Mouse (Mus musculus) mouse embryonic stem cell (cell line): ENCODE data around the gene Olfr6.
"Not testable (repeated sequence)": the region's sequence is repeated elsewhere in the genome, so short reads cannot be mapped to it uniquely, and the experiment has no call there.

Experiments
- in situ Hi-C, 2 experiments: fragments of 300-500 bp; cut with MboI; formaldehyde crosslinking; loops; 1 replicate in 1 of 2; 3 replicates in 1 of 2; pipeline ENCODE4 v1.14.3; 2019 to 2020; ENCODE audit warnings: low sequenced_read_pairs in 2 of 2, low pct_unique_long_range_greater_than_20kb in 1 of 2, mixed read lengths in 1 of 2; ENCODE audit not compliant: unreplicated experiment in 1 of 2

Gene Olfr6

DNA sequence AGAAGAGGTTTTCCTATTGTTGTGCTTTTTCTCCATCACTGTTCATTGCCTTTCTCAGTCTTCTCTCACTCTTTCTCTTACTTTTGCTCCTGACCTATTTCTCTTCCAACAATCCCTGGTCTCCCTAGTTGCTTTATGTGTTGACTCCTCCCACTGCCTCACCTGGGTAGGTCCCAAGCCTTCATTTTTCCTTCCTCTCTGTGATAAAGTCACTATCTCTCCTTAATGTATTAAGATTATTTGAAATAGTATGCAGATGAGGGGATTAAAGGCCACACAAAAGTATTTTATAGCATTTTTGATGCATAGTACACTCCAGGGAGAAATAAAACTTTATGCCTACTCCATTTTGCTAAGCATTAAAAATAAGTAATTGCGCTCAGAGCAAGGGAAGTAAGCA lies at the start of gene Olfr6:
Gene Olfr6 (minus strand): TSS at position 101 of the 400 bp plus-strand sequence.
- in situ Hi-C loops, result no loop called here

DNA sequence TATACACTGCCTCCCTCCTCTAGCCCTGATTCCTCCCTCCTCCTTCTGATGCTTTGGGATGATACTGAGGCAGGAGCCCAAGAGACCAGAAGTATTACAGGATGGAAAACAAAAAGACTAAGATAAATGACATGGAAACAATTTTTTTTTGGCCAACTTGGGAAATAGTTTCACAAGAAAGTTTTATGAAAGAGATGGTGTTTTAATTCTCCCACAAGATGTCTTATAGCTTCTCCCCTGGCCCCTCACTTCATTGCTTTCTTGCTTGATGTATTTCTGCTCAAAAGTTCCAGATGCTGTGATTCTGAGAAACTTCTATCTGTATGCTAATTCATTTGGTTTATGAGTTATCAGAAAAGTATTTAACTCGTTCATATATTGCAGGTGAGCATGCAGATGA lies 42.2 kb upstream of the Olfr6 start, which contains the start of gene Olfr2:
Gene Olfr2 (minus strand): TSS at position 101 of the 400 bp plus-strand sequence.
- in situ Hi-C loops, result no loop called here

- in situ Hi-C loops, result no loop called here
Measured at GRCm38 (mm10) chr7:107004169-107004568, 40.4 kb upstream of the Olfr6 start.

- in situ Hi-C loops, result no loop called here
Measured at GRCm38 (mm10) chr7:107000798-107001197, 37.1 kb upstream of the Olfr6 start.

- in situ Hi-C loops, result no loop called here
Measured at GRCm38 (mm10) chr7:106985236-106985635, 21.5 kb upstream of the Olfr6 start.

DNA sequence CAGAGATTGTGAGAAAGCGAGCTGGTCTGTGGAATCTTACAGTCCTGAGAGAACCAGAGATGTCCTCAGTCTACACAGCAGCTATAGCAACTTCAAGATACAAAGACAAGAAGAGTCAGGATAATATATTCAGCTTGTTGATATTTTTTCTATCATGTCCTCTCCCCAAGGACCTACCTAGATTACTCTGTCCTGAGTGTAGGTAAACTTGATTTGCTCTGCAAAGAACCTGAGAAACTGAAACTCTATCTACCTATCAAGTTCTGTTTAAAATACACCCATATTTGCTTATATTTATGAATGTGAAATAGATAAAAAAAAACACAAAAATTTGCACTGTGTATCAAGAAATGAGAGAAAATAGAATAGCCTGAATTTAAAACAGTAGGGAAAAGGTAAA lies 11.6 kb upstream of the Olfr6 start, which contains the start of gene Olfr711:
Gene Olfr711 (minus strand): TSS at position 101 of the 400 bp plus-strand sequence.
- in situ Hi-C loops, result no loop called here

DNA sequence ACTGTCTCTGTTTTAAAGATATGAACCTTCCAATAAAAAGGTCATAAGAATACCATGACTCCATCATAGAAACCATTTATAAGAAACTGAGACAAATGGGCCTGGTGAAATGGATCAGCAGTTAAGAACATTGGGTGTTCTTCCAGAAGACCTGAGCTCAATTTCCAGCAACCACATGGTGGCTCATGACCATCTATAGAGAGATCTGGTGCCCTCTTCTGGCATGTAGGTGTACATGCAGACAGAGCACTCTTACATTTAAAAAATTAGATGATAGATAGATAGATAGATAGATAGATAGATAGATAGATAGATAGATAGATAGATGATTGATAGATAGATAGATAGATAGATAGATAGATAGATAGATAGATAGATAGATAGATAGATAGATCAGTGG lies 3.8 kb upstream of the Olfr6 start:
- in situ Hi-C loops, result not testable (repeated sequence)

- in situ Hi-C loops, result no loop called here
Measured at GRCm38 (mm10) chr7:106948212-106948611, 15.5 kb downstream of the Olfr6 start, which contains the start of gene Olfr710. Gene Olfr710, minus strand, starts transcription at chr7:106948312.

- in situ Hi-C loops, result no loop called here
Measured at GRCm38 (mm10) chr7:106932119-106932518, 31.6 kb downstream of the Olfr6 start, which contains the start of gene Olfr709-ps1. Gene Olfr709-ps1, minus strand, starts transcription at chr7:106932219.

DNA sequence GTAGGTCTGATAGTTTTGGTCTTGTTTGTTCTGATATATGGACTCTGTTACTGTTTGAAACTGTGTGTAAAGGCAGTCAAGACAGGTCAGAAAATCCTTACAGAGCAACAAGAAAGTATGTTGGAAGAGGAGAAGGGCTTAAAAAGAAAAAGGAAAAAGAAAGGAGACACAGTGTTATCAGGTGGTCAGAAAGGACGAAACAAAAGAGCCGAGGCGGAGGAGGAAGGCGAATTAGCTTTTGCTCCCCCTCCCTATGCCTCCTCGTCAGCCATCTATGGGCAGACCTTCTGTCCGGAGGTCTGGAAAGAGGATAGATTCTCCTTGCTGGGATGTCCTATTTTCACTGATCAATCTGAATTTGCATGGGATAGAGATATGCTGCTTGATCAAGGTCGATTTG lies 42.8 kb downstream of the Olfr6 start:
- in situ Hi-C loops, result not testable (repeated sequence)

- in situ Hi-C loops, result no loop called here
Measured at GRCm38 (mm10) chr7:106907676-106908075, 56.1 kb downstream of the Olfr6 start, which contains the start of gene Olfr1532-ps1. Gene Olfr1532-ps1, plus strand, starts transcription at chr7:106908001.
